Mouse (Mus musculus): Measurements from ENCODE around the gene Bcl2.

Gene Bcl2

GRCm38 (mm10) chr1:106587866-106588470 is 126.1 kb downstream of the Bcl2 start:
- DNase-seq (ENCODE audit: low spot score in 2 of 2), result no peak

GRCm38 (mm10) chr1:106586761-106587160 is 127.3 kb downstream of the Bcl2 start:
- DNase-seq (ENCODE audit: low spot score in 2 of 2), result no peak

GRCm38 (mm10) chr1:106585349-106585748 is 128.7 kb downstream of the Bcl2 start:
- DNase-seq (ENCODE audit: low spot score in 2 of 2), result no peak

GRCm38 (mm10) chr1:106584824-106585223 is 129.2 kb downstream of the Bcl2 start:
- DNase-seq (ENCODE audit: low spot score in 2 of 2), result no peak

GRCm38 (mm10) chr1:106584273-106584672 is 129.8 kb downstream of the Bcl2 start:
- DNase-seq (ENCODE audit: low spot score in 2 of 2), result no peak

GRCm38 (mm10) chr1:106583245-106584241 is 130.5 kb downstream of the Bcl2 start:
- no peak for DNase-seq (ENCODE audit: low spot score in 2 of 2)

GRCm38 (mm10) chr1:106582810-106583209 is 131.3 kb downstream of the Bcl2 start:
- DNase-seq (ENCODE audit: low spot score in 2 of 2), result no peak

GRCm38 (mm10) chr1:106581812-106582211 is 132.3 kb downstream of the Bcl2 start:
- no peak for DNase-seq (ENCODE audit: low spot score in 2 of 2)

- no peak for DNase-seq (ENCODE audit: low spot score in 2 of 2)
Measured at GRCm38 (mm10) chr1:106579768-106580167, 134.3 kb downstream of the Bcl2 start.

GRCm38 (mm10) chr1:106572506-106572905 is 141.6 kb downstream of the Bcl2 start:
- DNase-seq (ENCODE audit: low spot score in 2 of 2), result no peak

GRCm38 (mm10) chr1:106570870-106571269 is 143.2 kb downstream of the Bcl2 start:
- no peak for DNase-seq (ENCODE audit: low spot score in 2 of 2)

- DNase-seq (ENCODE audit: low spot score in 2 of 2), result no peak
Measured at GRCm38 (mm10) chr1:106570366-106570765, 143.7 kb downstream of the Bcl2 start.

GRCm38 (mm10) chr1:106569674-106570073 is 144.4 kb downstream of the Bcl2 start:
- DNase-seq (ENCODE audit: low spot score in 2 of 2), result no peak

- no peak for DNase-seq (ENCODE audit: low spot score in 2 of 2)
Measured at GRCm38 (mm10) chr1:106568868-106569267, 145.2 kb downstream of the Bcl2 start.

GRCm38 (mm10) chr1:106567506-106567905 is 146.6 kb downstream of the Bcl2 start:
- DNase-seq (ENCODE audit: low spot score in 2 of 2), result no peak

GRCm38 (mm10) chr1:106566120-106567086 is 147.7 kb downstream of the Bcl2 start:
- no peak for DNase-seq (ENCODE audit: low spot score in 2 of 2)

- no peak for DNase-seq (ENCODE audit: low spot score in 2 of 2)
Measured at GRCm38 (mm10) chr1:106565238-106565637, 148.8 kb downstream of the Bcl2 start.

- DNase-seq (ENCODE audit: low spot score in 2 of 2), result no peak
Measured at GRCm38 (mm10) chr1:106564436-106564835, 149.6 kb downstream of the Bcl2 start.

- DNase-seq (ENCODE audit: low spot score in 2 of 2), result no peak
Measured at GRCm38 (mm10) chr1:106562751-106563150, 151.3 kb downstream of the Bcl2 start.

- DNase-seq (ENCODE audit: low spot score in 2 of 2), result no peak
Measured at GRCm38 (mm10) chr1:106561085-106561760, 152.9 kb downstream of the Bcl2 start.

- DNase-seq (ENCODE audit: low spot score in 2 of 2), result no peak
Measured at GRCm38 (mm10) chr1:106560105-106560504, 154.0 kb downstream of the Bcl2 start.

All from thymus, postnatal 10 days (tissue).